Mouse (Mus musculus) stomach, postnatal 0 days (tissue): ENCODE data around the gene Bace1.

Experiments used
- CTCF ChIP-seq: IDR thresholded peaks from 2 replicates; pipeline ENCODE4 v1.5.1; 2016; ENCODE audit warnings: antibody characterized with exemption, low read depth, mild to moderate bottlenecking, moderate library complexity
- EP300 ChIP-seq: optimal IDR thresholded peaks from 2 replicates; pipeline ENCODE3; 2016; ENCODE audit warnings: antibody characterized with exemption

DNA sequence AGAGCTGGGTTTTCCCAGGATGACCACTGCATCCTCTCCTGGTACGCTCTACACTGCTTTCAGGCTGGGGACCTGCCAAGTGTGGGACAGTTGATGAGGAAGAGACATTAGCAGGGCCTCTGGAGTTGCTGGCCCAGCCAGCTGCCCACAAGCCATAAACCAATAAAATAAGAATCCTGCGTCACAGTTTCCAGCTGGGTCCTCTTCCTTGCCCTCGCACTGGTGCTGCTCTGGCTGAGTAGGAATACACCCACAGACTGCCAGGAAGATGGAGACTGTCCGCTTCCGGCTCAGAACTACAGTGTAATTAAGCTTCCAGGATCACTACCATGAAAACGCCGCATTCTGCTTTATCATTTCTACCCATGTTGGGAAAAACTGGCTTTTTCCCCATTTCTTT is 23.4 kb downstream of the Bace1 start:
- TF ChIP-seq CTCF: no peak
- TF ChIP-seq EP300: no peak
